Mouse (Mus musculus): ENCODE measurements around the gene Asna1. TPM values are rescaled to one million over a fixed set of nuclear protein-coding genes. Genes with fewer than 3 reads are reported as not detected.
A peak's percentile ranks its signal among the peaks of the same experiment; 100 is the strongest.

Asna1 gene
- polyA plus RNA-seq, 1 experiment from 2014 or later: 153 TPM

DNA sequence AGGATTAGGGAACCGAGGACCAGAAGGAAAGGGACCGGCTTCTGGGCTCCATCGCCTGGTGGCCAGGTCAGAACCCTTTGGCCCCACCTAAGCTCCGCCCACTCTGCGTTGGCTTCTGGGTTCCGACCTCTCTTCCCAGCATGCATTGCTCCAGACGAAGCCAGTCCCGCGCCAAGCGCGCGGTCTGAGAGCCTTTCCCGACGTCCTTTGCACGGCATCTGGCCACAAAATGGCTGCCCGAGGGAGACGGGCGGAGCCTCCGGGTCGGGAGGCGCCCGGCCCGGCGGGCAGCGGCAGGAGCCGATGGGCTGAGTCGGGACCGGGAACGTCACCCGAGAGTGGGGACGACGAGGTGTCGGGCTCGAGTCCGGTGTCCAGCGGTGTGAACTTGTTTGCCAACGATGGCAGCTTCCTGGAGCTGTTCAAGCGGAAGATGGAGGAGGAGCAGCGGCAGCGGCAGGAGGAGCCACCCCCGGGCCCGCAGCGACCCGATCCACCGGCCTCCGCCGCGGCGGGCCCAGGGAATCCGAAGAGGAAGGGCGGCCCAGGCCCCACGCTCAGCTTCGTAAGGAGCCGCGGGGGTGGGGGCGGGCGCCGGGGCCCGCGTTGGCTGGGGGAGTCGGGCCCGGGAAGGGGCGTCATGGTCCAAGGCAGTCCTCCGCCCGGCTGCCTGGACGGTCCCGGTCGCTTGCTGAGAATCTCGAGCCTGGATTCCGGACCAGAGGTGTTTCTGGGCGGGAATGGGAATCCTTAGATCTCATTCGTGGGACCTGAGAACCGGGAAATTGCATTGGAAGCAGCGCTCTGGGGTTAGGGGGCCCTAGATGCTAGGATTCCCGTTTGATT, 1.8 kb upstream of the Asna1 start, which contains the start of gene Trir:
Trir (plus strand) TSS at position 154 of the 846 bp plus-strand sequence.
- H3K36me3 ChIP-seq (ENCODE audit: control insufficient read depth, insufficient read depth): peaks cover 14% of the 10 kb centered on the region
- H3K4me3 ChIP-seq (replicated peaks; ENCODE audit: low read length): peak within 1 kb of the TSS; percentile 95
- H3K4me1 ChIP-seq (replicated peaks; ENCODE audit: control insufficient read depth, insufficient read depth, low read length): peaks cover 39% of the 10 kb centered on the region
- peak within 1 kb of the TSS; percentile 90 for H3K4me2 ChIP-seq (ENCODE audit: low read length)
- peak within 1 kb of the TSS; percentile 99 for H3K9ac ChIP-seq (replicated peaks; ENCODE audit: low read depth, low read length)
- H3K27me3 ChIP-seq (replicated peaks; ENCODE audit: control insufficient read depth, insufficient read depth, low read length): no peaks in the 10 kb centered on the region
- H3K9me3 ChIP-seq (ENCODE audit: control insufficient read depth, low read length): no peaks in the 10 kb centered on the region
- under 1% methylated on average over 70 of the region's 75 CpGs for WGBS
- ATAC-seq: peak; percentile 78
- peak within 1 kb of the TSS; percentile 86 for H3K27ac ChIP-seq (ENCODE audit: low read length)

DNA sequence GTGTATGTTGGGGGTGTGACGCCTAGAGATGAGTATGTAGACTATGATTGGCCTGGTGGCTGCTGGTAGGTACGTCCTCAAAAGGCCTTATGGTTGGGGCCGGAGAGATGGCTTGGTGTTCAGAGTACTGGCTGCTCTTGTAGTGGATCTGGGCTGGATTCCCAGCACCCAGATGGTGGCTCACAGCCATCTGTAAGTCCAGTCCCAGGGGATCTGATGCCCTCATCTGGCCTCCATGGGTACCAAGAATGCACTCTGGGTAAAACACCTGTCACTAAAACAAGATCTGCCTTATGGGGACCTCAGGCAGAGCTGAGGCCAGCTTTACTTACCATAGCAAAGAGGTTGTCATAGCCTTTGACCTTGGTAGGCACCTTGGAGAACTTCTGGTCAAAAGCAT, 1.2 kb downstream of the Asna1 start:
- Histone ChIP-seq H3K4me3 (replicated peaks; ENCODE audit: low read length) (peak overlapping the region; percentile 81; the same call in 1 of the 2 replicates), H3K27ac (ENCODE audit: low read length) (no peak overlapping the region), H3K4me1 (replicated peaks; ENCODE audit: control insufficient read depth, insufficient read depth, low read length) (peaks cover 35% of the 10 kb centered on the region), H3K27me3 (replicated peaks; ENCODE audit: control insufficient read depth, insufficient read depth, low read length) (no peaks in the 10 kb centered on the region), H3K9ac (replicated peaks; ENCODE audit: low read depth, low read length) (no peak overlapping the region), H3K36me3 (ENCODE audit: control insufficient read depth, insufficient read depth) (peaks cover 7% of the 10 kb centered on the region), H3K9me3 (ENCODE audit: control insufficient read depth, low read length) (no peaks in the 10 kb centered on the region), H3K4me2 (ENCODE audit: low read length) (no peak overlapping the region)
- 97% methylated on average over 3 of the region's 3 CpGs for WGBS
- ATAC-seq: no peak

GRCm38 (mm10) chr8:85021514-85022055, 3.5 kb downstream of the Asna1 start:
- Histone ChIP-seq H3K4me1 (replicated peaks; ENCODE audit: control insufficient read depth, insufficient read depth, low read length) (peaks cover 23% of the 10 kb centered on the region), H3K4me3 (replicated peaks; ENCODE audit: low read length) (no peak overlapping the region), H3K27ac (ENCODE audit: low read length) (no peak overlapping the region), H3K4me2 (ENCODE audit: low read length) (no peak overlapping the region), H3K9ac (replicated peaks; ENCODE audit: low read depth, low read length) (no peak overlapping the region), H3K27me3 (replicated peaks; ENCODE audit: control insufficient read depth, insufficient read depth, low read length) (no peaks in the 10 kb centered on the region), H3K36me3 (ENCODE audit: control insufficient read depth, insufficient read depth) (peaks cover 19% of the 10 kb centered on the region), H3K9me3 (ENCODE audit: control insufficient read depth, low read length) (no peaks in the 10 kb centered on the region)
- ATAC-seq: no peak
- 95% methylated on average over 3 of the region's 3 CpGs for WGBS

- Histone ChIP-seq H3K9me3 (ENCODE audit: control insufficient read depth, low read length) (no peaks in the 10 kb centered on the region), H3K4me3 (replicated peaks; ENCODE audit: low read length) (no peak overlapping the region), H3K36me3 (ENCODE audit: control insufficient read depth, insufficient read depth) (peaks cover 19% of the 10 kb centered on the region), H3K27ac (ENCODE audit: low read length) (no peak overlapping the region), H3K9ac (replicated peaks; ENCODE audit: low read depth, low read length) (no peak overlapping the region), H3K4me2 (ENCODE audit: low read length) (no peak overlapping the region), H3K27me3 (replicated peaks; ENCODE audit: control insufficient read depth, insufficient read depth, low read length) (peaks cover 6% of the 10 kb centered on the region; the same call in 1 of the 2 replicates), H3K4me1 (replicated peaks; ENCODE audit: control insufficient read depth, insufficient read depth, low read length) (peaks cover 5% of the 10 kb centered on the region)
- WGBS: 23% methylated on average over 5 of the region's 5 CpGs
- ATAC-seq: no peak
Measured at GRCm38 (mm10) chr8:85017209-85017608, 7.9 kb downstream of the Asna1 start.

DNA sequence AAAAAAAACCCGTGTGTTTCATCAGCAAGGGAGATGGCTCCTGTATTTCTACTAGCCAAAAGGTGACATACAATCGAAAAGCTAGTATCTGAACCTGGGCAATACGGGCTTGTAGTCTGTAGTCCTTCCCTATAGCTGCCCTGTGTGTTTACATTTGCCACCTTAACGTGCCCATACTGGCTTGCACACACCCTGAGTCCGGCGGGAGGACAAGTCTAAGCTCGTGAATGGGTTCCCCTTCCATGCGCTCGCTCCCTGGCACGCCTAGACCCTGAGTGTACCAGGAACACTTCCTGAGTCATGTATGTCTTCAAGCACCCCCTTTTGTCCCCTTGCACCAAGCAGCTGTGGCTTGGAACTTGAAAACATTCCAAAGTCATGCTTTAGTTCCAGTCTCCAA, 8.4 kb downstream of the Asna1 start:
- no peak overlapping the region for H3K9ac ChIP-seq (replicated peaks; ENCODE audit: low read depth, low read length)
- peaks cover 17% of the 10 kb centered on the region for H3K36me3 ChIP-seq (ENCODE audit: control insufficient read depth, insufficient read depth)
- H3K4me3 ChIP-seq (replicated peaks; ENCODE audit: low read length): no peak overlapping the region
- H3K9me3 ChIP-seq (ENCODE audit: control insufficient read depth, low read length): no peaks in the 10 kb centered on the region
- H3K27ac ChIP-seq (ENCODE audit: low read length): no peak overlapping the region
- 60% methylated on average over 10 of the region's 10 CpGs for WGBS
- H3K4me2 ChIP-seq (ENCODE audit: low read length): no peak overlapping the region
- no peak for ATAC-seq
- H3K27me3 ChIP-seq (replicated peaks; ENCODE audit: control insufficient read depth, insufficient read depth, low read length): peaks cover 6% of the 10 kb centered on the region; the same call in 1 of the 2 replicates
- H3K4me1 ChIP-seq (replicated peaks; ENCODE audit: control insufficient read depth, insufficient read depth, low read length): peaks cover 5% of the 10 kb centered on the region

DNA sequence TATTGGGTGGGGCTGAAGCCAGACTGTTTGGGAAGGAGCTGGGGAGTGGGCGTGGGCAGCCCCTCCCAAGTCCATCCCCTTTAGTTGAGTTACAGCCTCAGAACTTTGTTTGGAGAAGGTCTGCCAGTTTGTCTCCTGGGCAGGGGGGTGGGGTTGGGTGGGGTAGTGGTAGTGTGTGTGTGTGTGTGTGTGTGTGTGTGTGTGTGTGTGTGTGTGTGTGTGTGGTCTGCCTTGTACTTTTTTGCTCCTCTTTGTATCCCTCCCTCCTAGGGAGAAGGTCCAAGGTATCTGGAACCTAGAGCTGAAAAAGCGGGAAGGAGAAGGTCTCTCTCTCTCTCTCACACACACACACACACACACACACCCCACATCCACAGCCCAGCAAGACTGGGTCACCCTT, 10.7 kb downstream of the Asna1 start, which contains the start of gene Best2:
Best2 (minus strand) TSS at position 101 of the 400 bp plus-strand sequence.
- H3K9me3 ChIP-seq (ENCODE audit: control insufficient read depth, low read length): no peaks in the 10 kb centered on the region
- H3K4me1 ChIP-seq (replicated peaks; ENCODE audit: control insufficient read depth, insufficient read depth, low read length): peaks cover 5% of the 10 kb centered on the region
- WGBS: 70% methylated on average over 2 of the region's 2 CpGs
- H3K27ac ChIP-seq (ENCODE audit: low read length): no peak within 1 kb of the TSS
- ATAC-seq: no peak
- peak within 1 kb of the TSS; percentile 64 for H3K9ac ChIP-seq (replicated peaks; ENCODE audit: low read depth, low read length)
- H3K36me3 ChIP-seq (ENCODE audit: control insufficient read depth, insufficient read depth): peaks cover 17% of the 10 kb centered on the region
- peak within 1 kb of the TSS; percentile 37 for H3K4me3 ChIP-seq (replicated peaks; ENCODE audit: low read length)
- peaks cover 15% of the 10 kb centered on the region for H3K27me3 ChIP-seq (replicated peaks; ENCODE audit: control insufficient read depth, insufficient read depth, low read length)
- H3K4me2 ChIP-seq (ENCODE audit: low read length): peak within 1 kb of the TSS; percentile 63

- peak overlapping the region; percentile 37 for H3K4me3 ChIP-seq (replicated peaks; ENCODE audit: low read length)
- H3K4me1 ChIP-seq (replicated peaks; ENCODE audit: control insufficient read depth, insufficient read depth, low read length): peaks cover 5% of the 10 kb centered on the region
- WGBS: 3% methylated on average over 25 of the region's 26 CpGs
- peak overlapping the region; percentile 63 for H3K4me2 ChIP-seq (ENCODE audit: low read length)
- no peak overlapping the region for H3K27ac ChIP-seq (ENCODE audit: low read length)
- peaks cover 7% of the 10 kb centered on the region for H3K36me3 ChIP-seq (ENCODE audit: control insufficient read depth, insufficient read depth)
- no peaks in the 10 kb centered on the region for H3K9me3 ChIP-seq (ENCODE audit: control insufficient read depth, low read length)
- peaks cover 20% of the 10 kb centered on the region for H3K27me3 ChIP-seq (replicated peaks; ENCODE audit: control insufficient read depth, insufficient read depth, low read length)
- peak overlapping the region; percentile 64 for H3K9ac ChIP-seq (replicated peaks; ENCODE audit: low read depth, low read length)
- peak; percentile 81 for ATAC-seq
Measured at GRCm38 (mm10) chr8:85013230-85013840, 11.7 kb downstream of the Asna1 start.

DNA sequence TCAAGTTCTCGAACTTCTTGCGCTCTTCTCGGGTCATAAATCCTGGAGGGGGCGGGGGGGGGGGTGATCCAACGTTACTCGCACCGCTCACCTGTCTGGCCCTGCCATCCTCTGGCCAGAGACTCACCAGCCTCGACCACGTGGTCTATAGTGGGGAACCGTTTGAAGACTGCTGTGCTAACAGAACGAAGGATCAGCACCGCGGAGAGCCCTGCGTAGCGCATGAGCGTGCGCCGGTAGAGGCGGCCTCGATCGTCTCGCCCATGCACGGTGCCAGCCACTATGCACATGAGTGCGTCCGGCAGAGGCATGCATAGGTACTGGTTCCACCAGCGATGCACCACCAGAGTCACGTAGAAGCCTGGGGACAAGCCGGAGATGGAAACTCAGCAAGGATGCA, 13.8 kb downstream of the Asna1 start:
- Histone ChIP-seq H3K27me3 (replicated peaks; ENCODE audit: control insufficient read depth, insufficient read depth, low read length) (peaks cover 20% of the 10 kb centered on the region), H3K36me3 (ENCODE audit: control insufficient read depth, insufficient read depth) (no peaks in the 10 kb centered on the region), H3K9me3 (ENCODE audit: control insufficient read depth, low read length) (no peaks in the 10 kb centered on the region), H3K9ac (replicated peaks; ENCODE audit: low read depth, low read length) (no peak overlapping the region), H3K27ac (ENCODE audit: low read length) (no peak overlapping the region), H3K4me2 (ENCODE audit: low read length) (no peak overlapping the region), H3K4me3 (replicated peaks; ENCODE audit: low read length) (no peak overlapping the region), H3K4me1 (replicated peaks; ENCODE audit: control insufficient read depth, insufficient read depth, low read length) (peaks cover 5% of the 10 kb centered on the region)
- ATAC-seq: no peak
- WGBS: 11% methylated on average over 28 of the region's 28 CpGs

- Histone ChIP-seq H3K27ac (ENCODE audit: low read length) (no peak overlapping the region), H3K4me1 (replicated peaks; ENCODE audit: control insufficient read depth, insufficient read depth, low read length) (no peaks in the 10 kb centered on the region), H3K9me3 (ENCODE audit: control insufficient read depth, low read length) (no peaks in the 10 kb centered on the region), H3K4me2 (ENCODE audit: low read length) (no peak overlapping the region), H3K9ac (replicated peaks; ENCODE audit: low read depth, low read length) (no peak overlapping the region), H3K4me3 (replicated peaks; ENCODE audit: low read length) (no peak overlapping the region), H3K27me3 (replicated peaks; ENCODE audit: control insufficient read depth, insufficient read depth, low read length) (peaks cover 16% of the 10 kb centered on the region), H3K36me3 (ENCODE audit: control insufficient read depth, insufficient read depth) (peaks cover 2% of the 10 kb centered on the region; the same call in 1 of the 2 replicates)
- WGBS: 14% methylated on average over 25 of the region's 25 CpGs
- ATAC-seq: no peak
Measured at GRCm38 (mm10) chr8:85007686-85008085, 17.4 kb downstream of the Asna1 start.

All from forebrain, embryonic 16.5 days (tissue).